Comparison of ENCODE assay signal across 30 mouse cellular contexts in the genomic region with DNA sequence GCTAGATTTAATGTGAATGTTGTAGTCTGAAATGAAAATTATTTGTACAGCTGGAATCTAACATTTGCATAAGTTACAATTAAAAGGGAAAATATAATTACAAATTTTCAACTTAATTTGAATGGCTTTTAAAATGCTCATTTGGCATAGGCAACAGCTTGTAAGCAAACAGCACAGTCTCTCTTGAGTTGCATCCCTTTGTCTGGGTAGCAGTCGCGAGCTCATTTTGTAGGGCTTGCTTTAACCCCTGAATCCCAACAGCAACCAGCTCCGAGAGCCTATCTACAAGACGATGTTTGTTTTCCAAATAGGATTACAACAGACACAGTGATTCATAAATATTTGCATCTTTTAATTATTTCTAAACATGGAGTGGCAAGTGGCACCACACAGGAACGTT.
"Had no signal": no experiment of that assay in that cellular context is flagged by ENCODE, and none has a peak within 500 bp of the region (broad histone marks: within the 10 kb centered on the region; RNA-seq: fewer than 3 reads in every experiment).

No protein-coding gene starts in this region.

- H3K36me3 ChIP-seq: heart, embryonic 13.5 days; heart, embryonic 15.5 days; hindbrain, embryonic 10.5 days; hindbrain, embryonic 12.5 days; intestine, embryonic 15.5 days; limb, embryonic 10.5 days; limb, embryonic 12.5 days; liver, embryonic 13.5 days; liver, embryonic 15.5 days had no signal

- H3K9ac ChIP-seq: heart, embryonic 13.5 days; heart, embryonic 15.5 days; hindbrain, embryonic 12.5 days; hindbrain, embryonic 14.5 days; intestine, embryonic 15.5 days; limb, embryonic 12.5 days; liver, embryonic 13.5 days; liver, embryonic 15.5 days; liver, postnatal 0 days had no signal

- H3K4me3 ChIP-seq: gastrocnemius, adult 2 months; heart, adult 2 months; heart, embryonic 13.5 days; heart, embryonic 15.5 days; hindbrain, embryonic 10.5 days; hindbrain, embryonic 12.5 days; intestine, embryonic 15.5 days; layer of hippocampus, adult 2 months; left cerebral cortex, adult 2 months; limb, embryonic 10.5 days; limb, embryonic 12.5 days; liver, embryonic 13.5 days; liver, embryonic 15.5 days had no signal

- H3K27me3 ChIP-seq: heart, embryonic 13.5 days; heart, embryonic 15.5 days; hindbrain, embryonic 12.5 days; intestine, embryonic 15.5 days; limb, embryonic 12.5 days; liver, embryonic 13.5 days; liver, embryonic 15.5 days had no signal

- H3K27ac ChIP-seq: gastrocnemius, adult 2 months; heart, adult 2 months; heart, embryonic 13.5 days; heart, embryonic 15.5 days; hindbrain, embryonic 10.5 days; hindbrain, embryonic 12.5 days; hindbrain, embryonic 14.5 days; intestine, embryonic 15.5 days; layer of hippocampus, adult 2 months; left cerebral cortex, adult 2 months; limb, embryonic 10.5 days; limb, embryonic 12.5 days; liver, embryonic 13.5 days; liver, embryonic 15.5 days had no signal

- ATAC-seq: hindbrain, embryonic 16.5 days; inflammation-experienced regulatory T-cells, adult 6 months; intestine, embryonic 15.5 days; intestine, postnatal 0 days; liver, postnatal 0 days had no signal

- H3K4me2 ChIP-seq: heart, embryonic 11.5 days; heart, embryonic 13.5 days; heart, embryonic 15.5 days; hindbrain, embryonic 12.5 days; hindbrain, embryonic 14.5 days; intestine, embryonic 15.5 days; limb, embryonic 12.5 days; liver, embryonic 11.5 days; liver, embryonic 13.5 days; liver, embryonic 15.5 days had no signal

- H3K4me1 ChIP-seq: heart, embryonic 13.5 days; heart, embryonic 15.5 days; hindbrain, embryonic 10.5 days; hindbrain, embryonic 12.5 days; intestine, embryonic 15.5 days; limb, embryonic 10.5 days; limb, embryonic 12.5 days; liver, embryonic 13.5 days; liver, embryonic 15.5 days had no signal

- DNase-seq: gastrocnemius, adult 2 months; gastrocnemius, postnatal 10 days; gastrocnemius, postnatal 25 days; heart, adult 2 months; heart, postnatal 14 days; heart, postnatal 36 days; kidney, adult 18-20 months; kidney, adult 8-10 months; kidney, postnatal 10 days; kidney, postnatal 25 days; kidney, postnatal 4 days; liver; liver, embryonic 13.5 days; liver, postnatal 0 days had no signal

- H3K9me3 ChIP-seq: heart, embryonic 13.5 days; heart, embryonic 15.5 days; hindbrain, embryonic 10.5 days; hindbrain, embryonic 12.5 days; intestine, embryonic 15.5 days; limb, embryonic 10.5 days; limb, embryonic 12.5 days; liver, embryonic 13.5 days; liver, embryonic 15.5 days had no signal
